Mouse (Mus musculus): ENCODE results near the gene Bnipl.

DNA sequence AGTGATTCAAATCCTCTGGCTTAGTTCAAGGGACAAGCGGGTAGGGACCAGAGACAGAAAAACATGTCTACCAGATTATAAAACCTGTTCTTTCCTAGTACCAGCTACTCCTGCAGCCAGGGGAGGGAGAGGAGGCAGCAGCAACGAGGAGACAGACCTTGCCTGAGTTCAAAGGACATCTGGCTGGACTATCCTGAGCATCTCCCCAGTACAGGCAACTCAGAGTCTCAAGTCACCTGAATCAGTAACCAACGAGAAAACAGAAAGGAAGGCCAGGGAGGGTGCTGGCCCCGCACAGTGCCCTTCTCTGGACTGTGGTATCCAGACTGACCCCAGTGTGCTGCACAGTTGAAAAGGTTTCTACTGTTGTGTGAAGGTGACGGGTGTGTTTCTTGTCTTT, 5.9 kb upstream of the Bnipl start:
- no peak for TF ChIP-seq ZNF384 (IDR thresholded peaks at IDR 0.05; ENCODE audit: low read depth, low read length)
- TF ChIP-seq CHD2 (IDR thresholded peaks at IDR 0.05; ENCODE audit: low read depth, low read length) = no peak

Measured in ES-E14 (cell line).